Mouse (Mus musculus): ENCODE data around the gene Dusp3. TPM values are rescaled to one million over a fixed set of nuclear protein-coding genes. Genes with fewer than 3 reads are reported as not detected.

Dusp3 gene
- 27.6 and 29.5 TPM in 2 replicates for polyA plus RNA-seq (2015; fragmentation: Nextera tagmentation; extraction: Ambion mirVana)

DNA sequence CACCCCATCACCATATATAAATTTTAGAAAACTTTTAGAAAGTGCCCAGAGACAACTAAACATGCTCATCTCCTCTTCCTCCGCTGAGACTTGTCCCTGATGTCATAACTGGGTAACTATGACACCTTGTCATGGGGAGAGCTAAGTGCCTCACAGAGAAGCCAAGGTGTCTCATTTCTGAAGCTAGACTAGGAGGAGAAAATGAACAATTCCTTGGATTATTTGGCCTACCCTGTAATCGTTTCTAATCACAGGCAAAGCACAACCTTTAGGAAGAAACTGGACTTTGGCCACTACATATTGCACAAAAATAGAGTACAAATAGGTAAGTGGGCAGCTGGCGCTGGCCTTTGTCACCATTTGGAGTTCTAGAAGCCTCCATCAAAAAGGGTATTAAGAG is at the start of gene Dusp3:
Gene Dusp3, minus strand, starts transcription at position 101 of the 400 bp plus-strand sequence.
- no peak within 1 kb of the TSS; the same call in 1 of the 2 replicates for H3K27ac ChIP-seq (ENCODE audit: low read length)
- 80% methylated on average over 3 of the region's 3 CpGs for WGBS
- H3K4me1 ChIP-seq (ENCODE audit: control insufficient read depth, insufficient read depth, low read length) = peaks cover 17% of the 10 kb centered on the region
- H3K4me2 ChIP-seq (ENCODE audit: low read depth, low read length) = 0 out of 2 replicates have a peak within 1 kb of the TSS, but pooled peaks have one; percentile 21
- H3K27me3 ChIP-seq (replicated peaks; ENCODE audit: control insufficient read depth, insufficient read depth, low read length) = no peaks in the 10 kb centered on the region
- H3K36me3 ChIP-seq (ENCODE audit: control insufficient read depth, insufficient read depth, low read length) = no peaks in the 10 kb centered on the region
- H3K9me3 ChIP-seq (ENCODE audit: control insufficient read depth, low read length) = no peaks in the 10 kb centered on the region
- ATAC-seq = no peak
- no peak within 1 kb of the TSS for H3K9ac ChIP-seq (ENCODE audit: low read depth, low read length)
- H3K4me3 ChIP-seq (ENCODE audit: low read length) = 0 out of 2 replicates have a peak within 1 kb of the TSS, but pooled peaks have one; percentile 7

DNA sequence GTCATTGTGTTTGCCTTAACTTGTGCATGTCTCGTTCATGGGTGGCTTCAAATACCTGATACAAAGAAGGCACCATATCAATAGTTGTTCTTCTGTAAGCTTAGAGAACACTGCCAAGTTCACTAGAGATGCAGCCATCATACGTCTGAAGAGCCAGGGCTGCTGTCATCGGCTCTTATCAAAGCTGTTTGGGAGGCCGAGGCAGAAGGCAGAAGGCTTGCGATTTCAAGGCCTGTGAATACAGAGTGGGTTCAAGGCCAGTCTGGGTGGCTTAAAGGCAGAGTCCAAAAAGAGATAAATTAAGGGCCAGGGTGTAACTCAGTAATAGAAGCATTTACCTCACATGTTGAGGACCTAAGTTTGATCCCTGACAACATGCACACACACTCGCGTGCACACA is 49.5 kb upstream of the Dusp3 start:
- no peaks in the 10 kb centered on the region for H3K36me3 ChIP-seq (ENCODE audit: control insufficient read depth, insufficient read depth, low read length)
- H3K4me1 ChIP-seq (ENCODE audit: control insufficient read depth, insufficient read depth, low read length) = peaks cover 6% of the 10 kb centered on the region; the same call in 1 of the 2 replicates
- no peak overlapping the region for H3K4me2 ChIP-seq (ENCODE audit: low read depth, low read length)
- H3K27ac ChIP-seq (ENCODE audit: low read length) = no peak overlapping the region
- no peaks in the 10 kb centered on the region for H3K9me3 ChIP-seq (ENCODE audit: control insufficient read depth, low read length)
- H3K4me3 ChIP-seq (ENCODE audit: low read length) = no peak overlapping the region
- ATAC-seq = no peak
- no peak overlapping the region for H3K9ac ChIP-seq (ENCODE audit: low read depth, low read length)
- no peaks in the 10 kb centered on the region for H3K27me3 ChIP-seq (replicated peaks; ENCODE audit: control insufficient read depth, insufficient read depth, low read length)
- 73% methylated on average over 7 of the region's 7 CpGs for WGBS

DNA sequence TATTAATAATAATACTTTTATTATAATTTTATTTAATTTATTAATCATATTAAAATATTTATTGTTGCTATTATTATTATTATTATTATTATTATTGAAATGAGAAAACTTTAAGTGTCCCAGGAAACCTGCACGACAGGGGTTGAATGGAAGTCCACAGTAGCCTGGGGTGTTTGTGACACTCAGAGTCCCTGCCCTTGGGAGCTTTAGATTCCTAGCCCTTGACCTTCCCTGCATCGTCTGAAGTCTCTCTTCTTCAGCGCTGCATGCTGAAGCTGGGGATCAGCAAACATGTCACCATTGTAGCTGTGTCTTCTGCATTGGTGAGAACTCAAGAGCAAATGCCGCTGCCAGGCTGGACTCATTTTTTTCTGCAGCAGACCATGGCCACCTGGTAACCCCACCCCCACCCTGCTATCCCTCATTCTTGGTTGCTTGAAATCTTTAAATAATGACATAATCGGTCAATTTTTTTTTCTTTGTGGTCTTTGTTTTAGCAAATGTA is 48.7 kb upstream of the Dusp3 start:
- ATAC-seq = no peak
- H3K4me3 ChIP-seq (ENCODE audit: low read length) = no peak overlapping the region

DNA sequence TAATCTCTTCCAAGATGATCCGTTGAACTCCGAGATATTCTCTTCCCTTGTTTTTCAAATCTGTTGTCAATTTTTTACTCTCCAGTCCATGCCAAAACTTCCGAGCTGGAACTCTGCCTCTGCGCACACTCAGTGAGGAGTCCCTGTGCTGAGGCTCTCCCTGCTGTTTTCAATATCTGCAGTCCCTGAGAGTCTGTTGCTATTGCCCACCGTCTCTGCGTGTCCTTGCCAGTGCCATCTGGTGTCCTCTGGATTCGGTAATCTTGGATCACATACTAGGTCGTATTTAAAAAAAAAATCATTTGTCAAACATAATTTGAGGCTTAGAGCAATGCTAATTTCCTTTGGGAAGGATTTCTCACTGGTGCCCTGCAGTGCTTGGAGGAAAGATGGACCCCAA is 48.1 kb upstream of the Dusp3 start:
- H3K4me3 ChIP-seq (ENCODE audit: low read length) = no peak overlapping the region
- WGBS = 74% methylated on average over 8 of the region's 8 CpGs
- H3K36me3 ChIP-seq (ENCODE audit: control insufficient read depth, insufficient read depth, low read length) = no peaks in the 10 kb centered on the region
- H3K27ac ChIP-seq (ENCODE audit: low read length) = no peak overlapping the region
- peaks cover 4% of the 10 kb centered on the region; the same call in 1 of the 2 replicates for H3K4me1 ChIP-seq (ENCODE audit: control insufficient read depth, insufficient read depth, low read length)
- no peak overlapping the region for H3K9ac ChIP-seq (ENCODE audit: low read depth, low read length)
- H3K4me2 ChIP-seq (ENCODE audit: low read depth, low read length) = no peak overlapping the region
- H3K27me3 ChIP-seq (replicated peaks; ENCODE audit: control insufficient read depth, insufficient read depth, low read length) = no peaks in the 10 kb centered on the region
- no peaks in the 10 kb centered on the region for H3K9me3 ChIP-seq (ENCODE audit: control insufficient read depth, low read length)
- ATAC-seq = no peak

More for the DNA sequence above, 48.7 kb upstream of the Dusp3 start:
- Histone ChIP-seq H3K9me3 (ENCODE audit: control insufficient read depth, low read length) (no peaks in the 10 kb centered on the region), H3K36me3 (ENCODE audit: control insufficient read depth, insufficient read depth, low read length) (no peaks in the 10 kb centered on the region), H3K9ac (ENCODE audit: low read depth, low read length) (no peak overlapping the region), H3K27me3 (replicated peaks; ENCODE audit: control insufficient read depth, insufficient read depth, low read length) (no peaks in the 10 kb centered on the region), H3K4me2 (ENCODE audit: low read depth, low read length) (no peak overlapping the region), H3K27ac (ENCODE audit: low read length) (no peak overlapping the region), H3K4me1 (ENCODE audit: control insufficient read depth, insufficient read depth, low read length) (peaks cover 6% of the 10 kb centered on the region; the same call in 1 of the 2 replicates)
- WGBS = 76% methylated on average over 5 of the region's 5 CpGs

DNA sequence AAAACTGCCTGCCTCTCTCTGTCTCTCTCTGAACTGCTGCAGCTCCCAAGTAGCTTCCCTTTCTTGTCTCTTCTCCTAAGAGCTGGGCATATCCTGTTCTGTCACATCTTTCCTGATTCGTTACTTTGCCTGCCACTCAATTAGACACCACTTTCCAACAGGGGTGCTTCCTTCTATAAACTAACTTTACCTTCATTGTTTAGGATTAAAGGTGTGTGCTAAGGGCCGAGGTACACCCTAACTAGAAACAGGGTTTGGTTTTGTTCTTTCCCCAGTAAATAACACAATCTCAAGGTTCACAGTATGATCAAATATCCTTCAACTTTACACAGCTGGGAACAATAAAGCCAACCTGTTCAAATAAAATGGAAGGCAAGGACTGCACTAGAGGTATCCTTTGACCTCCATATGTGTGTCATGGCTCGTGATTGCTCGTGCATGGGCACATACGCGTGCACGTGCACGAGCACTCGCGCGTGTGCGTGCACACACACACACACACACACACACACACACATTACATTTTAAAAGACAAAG is 46.3 kb upstream of the Dusp3 start:
- H3K4me1 ChIP-seq (ENCODE audit: control insufficient read depth, insufficient read depth, low read length) = no peaks in the 10 kb centered on the region
- H3K27me3 ChIP-seq (replicated peaks; ENCODE audit: control insufficient read depth, insufficient read depth, low read length) = no peaks in the 10 kb centered on the region
- 83% methylated on average over 12 of the region's 12 CpGs for WGBS
- H3K4me3 ChIP-seq (ENCODE audit: low read length) = no peak overlapping the region
- peak; percentile 55; the same call in 1 of the 2 replicates for ATAC-seq
- no peak overlapping the region for H3K27ac ChIP-seq (ENCODE audit: low read length)
- H3K36me3 ChIP-seq (ENCODE audit: control insufficient read depth, insufficient read depth, low read length) = no peaks in the 10 kb centered on the region
- H3K9ac ChIP-seq (ENCODE audit: low read depth, low read length) = no peak overlapping the region
- no peaks in the 10 kb centered on the region for H3K9me3 ChIP-seq (ENCODE audit: control insufficient read depth, low read length)
- H3K4me2 ChIP-seq (ENCODE audit: low read depth, low read length) = no peak overlapping the region

DNA sequence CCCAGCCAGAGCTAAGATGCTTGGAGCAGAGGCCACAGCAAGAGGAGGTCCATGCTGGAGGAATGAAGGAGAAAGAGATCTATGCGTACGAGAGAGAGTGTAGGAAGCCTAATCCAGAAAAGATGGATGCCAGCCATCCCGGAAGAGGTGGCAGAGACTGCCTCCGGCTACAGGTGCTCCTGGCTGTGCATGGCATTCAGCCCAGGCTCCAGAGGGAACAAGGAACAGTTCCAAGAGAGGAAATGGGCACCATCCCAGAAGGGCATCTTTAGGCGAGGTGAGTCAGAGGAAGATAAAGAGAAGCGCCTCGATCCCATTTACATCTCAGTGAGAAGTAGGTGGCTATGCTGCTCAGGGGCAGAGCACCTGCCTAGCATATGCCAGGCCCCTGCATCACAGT is 44.3 kb upstream of the Dusp3 start:
- H3K4me2 ChIP-seq (ENCODE audit: low read depth, low read length) = no peak overlapping the region
- no peaks in the 10 kb centered on the region for H3K27me3 ChIP-seq (replicated peaks; ENCODE audit: control insufficient read depth, insufficient read depth, low read length)
- ATAC-seq = no peak
- H3K4me1 ChIP-seq (ENCODE audit: control insufficient read depth, insufficient read depth, low read length) = peaks cover 8% of the 10 kb centered on the region
- no peak overlapping the region for H3K27ac ChIP-seq (ENCODE audit: low read length)
- no peaks in the 10 kb centered on the region for H3K9me3 ChIP-seq (ENCODE audit: control insufficient read depth, low read length)
- no peaks in the 10 kb centered on the region for H3K36me3 ChIP-seq (ENCODE audit: control insufficient read depth, insufficient read depth, low read length)
- WGBS = 80% methylated on average over 7 of the region's 7 CpGs
- H3K9ac ChIP-seq (ENCODE audit: low read depth, low read length) = no peak overlapping the region
- no peak overlapping the region for H3K4me3 ChIP-seq (ENCODE audit: low read length)

DNA sequence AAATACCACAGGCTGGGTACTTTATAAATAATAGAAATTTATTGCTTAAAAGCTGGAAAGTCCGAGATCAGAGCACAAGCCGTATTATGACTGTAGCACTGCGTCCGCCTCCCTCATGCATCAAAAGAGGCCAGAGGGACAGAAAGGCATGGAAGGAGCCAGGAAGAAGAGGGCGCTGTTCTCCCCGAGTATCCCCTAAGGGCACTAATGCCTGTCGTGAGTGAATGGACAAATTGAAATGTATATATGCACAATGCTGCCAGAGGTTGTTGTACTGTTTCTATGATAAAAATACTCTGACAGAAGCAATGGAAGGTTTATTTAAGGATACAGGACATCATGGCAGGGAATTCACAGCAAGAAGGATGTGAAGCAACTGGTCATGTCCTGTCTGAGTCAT is 43.2 kb upstream of the Dusp3 start:
- no peak overlapping the region for H3K27ac ChIP-seq (ENCODE audit: low read length)
- ATAC-seq = no peak
- no peak overlapping the region for H3K4me3 ChIP-seq (ENCODE audit: low read length)
- no peaks in the 10 kb centered on the region for H3K9me3 ChIP-seq (ENCODE audit: control insufficient read depth, low read length)
- 32% methylated on average over 7 of the region's 7 CpGs for WGBS
- H3K27me3 ChIP-seq (replicated peaks; ENCODE audit: control insufficient read depth, insufficient read depth, low read length) = no peaks in the 10 kb centered on the region
- no peak overlapping the region for H3K4me2 ChIP-seq (ENCODE audit: low read depth, low read length)
- H3K36me3 ChIP-seq (ENCODE audit: control insufficient read depth, insufficient read depth, low read length) = no peaks in the 10 kb centered on the region
- peaks cover 9% of the 10 kb centered on the region for H3K4me1 ChIP-seq (ENCODE audit: control insufficient read depth, insufficient read depth, low read length)
- H3K9ac ChIP-seq (ENCODE audit: low read depth, low read length) = no peak overlapping the region

DNA sequence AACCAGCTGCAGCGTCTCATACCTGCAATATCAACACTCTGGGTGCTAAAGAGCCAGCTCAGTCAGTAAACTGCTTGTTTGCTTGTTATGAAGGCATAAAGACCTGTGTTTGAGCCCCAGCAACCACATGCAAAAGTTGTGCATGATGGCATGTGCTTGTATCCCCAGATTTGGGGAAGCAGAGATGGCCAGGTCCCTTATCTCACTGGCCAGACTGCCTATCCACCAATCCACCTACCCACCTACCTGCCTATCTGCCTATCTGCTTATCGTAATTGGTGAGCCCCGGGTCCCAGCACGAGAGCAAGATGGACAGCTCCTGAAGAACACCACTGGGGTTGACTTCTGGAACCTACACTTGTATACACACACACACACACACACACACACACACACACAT is 42.5 kb upstream of the Dusp3 start:
- no peak overlapping the region for H3K27ac ChIP-seq (ENCODE audit: low read length)
- no peaks in the 10 kb centered on the region for H3K36me3 ChIP-seq (ENCODE audit: control insufficient read depth, insufficient read depth, low read length)
- ATAC-seq = no peak
- no peak overlapping the region for H3K4me2 ChIP-seq (ENCODE audit: low read depth, low read length)
- H3K9me3 ChIP-seq (ENCODE audit: control insufficient read depth, low read length) = no peaks in the 10 kb centered on the region
- 77% methylated on average over 4 of the region's 4 CpGs for WGBS
- peaks cover 9% of the 10 kb centered on the region for H3K4me1 ChIP-seq (ENCODE audit: control insufficient read depth, insufficient read depth, low read length)
- no peaks in the 10 kb centered on the region for H3K27me3 ChIP-seq (replicated peaks; ENCODE audit: control insufficient read depth, insufficient read depth, low read length)
- no peak overlapping the region for H3K4me3 ChIP-seq (ENCODE audit: low read length)
- no peak overlapping the region for H3K9ac ChIP-seq (ENCODE audit: low read depth, low read length)

DNA sequence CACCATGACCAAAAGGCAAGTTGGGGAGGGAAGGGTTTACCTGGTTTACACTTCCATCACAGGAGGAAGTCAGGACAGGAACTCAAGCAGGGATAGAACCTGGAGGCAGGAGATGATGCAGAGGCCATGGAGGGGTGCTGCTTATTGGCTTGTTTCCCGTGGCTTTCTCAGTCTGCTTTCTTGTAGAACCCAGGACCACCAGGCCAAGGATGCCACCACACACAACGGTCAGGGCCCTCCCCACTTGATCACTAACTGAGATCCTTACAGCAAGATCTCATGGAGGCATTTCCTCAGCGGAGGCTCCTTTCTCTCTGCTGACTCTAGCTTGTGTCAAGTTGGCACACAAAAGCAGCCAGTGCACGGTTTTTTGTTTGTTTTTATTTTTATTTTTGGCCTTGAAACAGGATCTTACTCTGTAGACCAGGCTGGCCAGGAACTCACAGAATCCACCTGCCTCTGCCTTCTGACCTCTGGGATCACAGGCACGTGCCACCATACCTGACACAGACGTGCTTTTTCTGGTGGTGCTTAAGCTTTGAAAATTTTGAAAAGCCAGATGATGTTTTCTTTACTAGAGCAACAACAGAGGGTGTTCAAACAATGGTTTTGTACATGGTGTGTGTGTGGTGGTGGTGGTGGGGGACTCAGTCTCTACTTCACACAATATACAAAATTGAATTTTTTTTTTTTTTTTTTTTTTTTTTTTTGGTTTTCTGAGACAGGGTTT is 41.4 kb upstream of the Dusp3 start, which contains the start of gene Mpp3:
Gene Mpp3, minus strand, starts transcription at position 375 of the 730 bp plus-strand sequence.
- 70% methylated on average over 6 of the region's 6 CpGs for WGBS
- H3K27ac ChIP-seq (ENCODE audit: low read length) = peak within 1 kb of the TSS; percentile 45

More for the DNA sequence above, 41.4 kb upstream of the Dusp3 start, which contains the start of gene Mpp3:
- H3K4me3 ChIP-seq (ENCODE audit: low read length) = peak within 1 kb of the TSS; percentile 57
- no peaks in the 10 kb centered on the region for H3K27me3 ChIP-seq (replicated peaks; ENCODE audit: control insufficient read depth, insufficient read depth, low read length)
- no peaks in the 10 kb centered on the region for H3K9me3 ChIP-seq (ENCODE audit: control insufficient read depth, low read length)
- no peaks in the 10 kb centered on the region for H3K36me3 ChIP-seq (ENCODE audit: control insufficient read depth, insufficient read depth, low read length)
- peaks cover 9% of the 10 kb centered on the region for H3K4me1 ChIP-seq (ENCODE audit: control insufficient read depth, insufficient read depth, low read length)
- peak within 1 kb of the TSS; percentile 94 for H3K4me2 ChIP-seq (ENCODE audit: low read depth, low read length)
- no peak for ATAC-seq
- no peak within 1 kb of the TSS for H3K9ac ChIP-seq (ENCODE audit: low read depth, low read length)
